Mouse (Mus musculus): ENCODE measurements around the gene Sncb. TPM values are rescaled to one million over a fixed set of nuclear protein-coding genes. Genes with fewer than 3 reads are reported as not detected.

Sncb gene
- total and polyA plus RNA-seq, 2 experiments from 2014 or later, result 111 to 222 TPM

DNA sequence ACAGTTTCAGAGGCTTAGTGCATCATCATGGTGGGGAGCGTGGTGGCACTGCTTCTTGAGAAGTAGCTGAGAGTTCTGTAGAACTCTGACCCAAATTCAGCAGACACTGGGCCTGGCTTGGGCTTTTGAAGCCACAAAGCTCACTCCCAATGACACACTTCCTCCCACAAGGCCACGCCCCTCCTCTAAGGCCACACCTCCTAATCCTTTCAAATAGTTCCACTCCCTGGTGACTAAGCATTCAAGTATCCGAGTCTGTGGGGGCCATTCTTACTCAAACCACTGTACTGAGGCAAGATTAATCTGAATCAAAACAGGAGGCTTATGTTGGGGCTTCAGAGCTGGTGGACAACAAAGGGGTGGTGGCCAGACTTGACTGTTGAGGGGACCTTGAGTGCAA, 55.5 kb downstream of the Sncb start:
- TF ChIP-seq CTCF (IDR thresholded peaks at IDR 0.05; ENCODE audit: low read depth), result no peak
- DNase-seq (ENCODE audit: low spot score), result no peak
- Histone ChIP-seq H3K4me1 (ENCODE audit: insufficient read depth, low read length) (no peaks in the 10 kb centered on the region), H3K4me3 (ENCODE audit: low read length) (no peak overlapping the region), H3K9me3 (ENCODE audit: low read length) (no peaks in the 10 kb centered on the region), H3K4me2 (ENCODE audit: low read depth, low read length) (no peak overlapping the region), H3K9ac (replicated peaks; ENCODE audit: low read length) (no peak overlapping the region), H3K27me3 (ENCODE audit: insufficient read depth, low read length) (no peaks in the 10 kb centered on the region), H3K36me3 (ENCODE audit: insufficient read depth, low read length) (no peaks in the 10 kb centered on the region), H3K27ac (no peak overlapping the region)
- no peak for ATAC-seq
- WGBS, result 80% methylated on average over 3 of the region's 3 CpGs

Other genes starting within 250 kb of the Sncb start
- gene 4833439L19Rik, start 201.2 kb downstream of the Sncb start, total RNA-seq (2014; rRNA removed), result 248 and 278 TPM in 2 replicates
- 221 and 231 TPM in 2 replicates for gene 4833439L19Rik, start 201.2 kb downstream of the Sncb start, polyA plus RNA-seq (2015; fragmentation: Nextera tagmentation; extraction: Ambion mirVana)
- 159 and 240 TPM in 2 replicates for gene Arl10, start 191.6 kb downstream of the Sncb start, total RNA-seq (2014; rRNA removed)
- 66.3 and 69.7 TPM in 2 replicates for gene Arl10, start 191.6 kb downstream of the Sncb start, polyA plus RNA-seq (2015; fragmentation: Nextera tagmentation; extraction: Ambion mirVana)
- gene Nop16, start 176.5 kb downstream of the Sncb start, total RNA-seq (2014; rRNA removed), result 19.7 and 24.5 TPM in 2 replicates
- 49.9 and 53.0 TPM in 2 replicates for gene Nop16, start 176.5 kb downstream of the Sncb start, polyA plus RNA-seq (2015; fragmentation: Nextera tagmentation; extraction: Ambion mirVana)
- 177 and 187 TPM in 2 replicates for gene Higd2a, start 176.4 kb downstream of the Sncb start, total RNA-seq (2014; rRNA removed)
- gene Higd2a, start 176.4 kb downstream of the Sncb start, polyA plus RNA-seq (2015; fragmentation: Nextera tagmentation; extraction: Ambion mirVana), result 355 and 362 TPM in 2 replicates
- 184 and 189 TPM in 2 replicates for gene Cltb, start 155.3 kb downstream of the Sncb start, total RNA-seq (2014; rRNA removed)
- 312 and 318 TPM in 2 replicates for gene Cltb, start 155.3 kb downstream of the Sncb start, polyA plus RNA-seq (2015; fragmentation: Nextera tagmentation; extraction: Ambion mirVana)
- gene Faf2, start 144.8 kb downstream of the Sncb start, total RNA-seq (2014; rRNA removed), result 39.5 and 41.9 TPM in 2 replicates
- 64.0 and 65.0 TPM in 2 replicates for gene Faf2, start 144.8 kb downstream of the Sncb start, polyA plus RNA-seq (2015; fragmentation: Nextera tagmentation; extraction: Ambion mirVana)
- 73.1 and 74.8 TPM in 2 replicates for gene Rnf44, start 72.7 kb downstream of the Sncb start, total RNA-seq (2014; rRNA removed)
- 48.8 and 60.1 TPM in 2 replicates for gene Rnf44, start 72.7 kb downstream of the Sncb start, polyA plus RNA-seq (2015; fragmentation: Nextera tagmentation; extraction: Ambion mirVana)
- 0.22 and 0.37 TPM in 2 replicates for gene Cdhr2, start 65.1 kb downstream of the Sncb start, total RNA-seq (2014; rRNA removed)
- 0.35 and 0.41 TPM in 2 replicates for gene Cdhr2, start 65.1 kb downstream of the Sncb start, polyA plus RNA-seq (2015; fragmentation: Nextera tagmentation; extraction: Ambion mirVana)
- gene Gprin1, start 16.7 kb downstream of the Sncb start, total RNA-seq (2014; rRNA removed), result 146 and 153 TPM in 2 replicates
- gene Gprin1, start 16.7 kb downstream of the Sncb start, polyA plus RNA-seq (2015; fragmentation: Nextera tagmentation; extraction: Ambion mirVana), result 18.3 and 19.9 TPM in 2 replicates
- gene Eif4e1b, start 17.4 kb upstream of the Sncb start, total RNA-seq (2014; rRNA removed), result not detected in 2 replicates
- not detected in 2 replicates for gene Eif4e1b, start 17.4 kb upstream of the Sncb start, polyA plus RNA-seq (2015; fragmentation: Nextera tagmentation; extraction: Ambion mirVana)
- 53.2 and 60.5 TPM in 2 replicates for gene Tspan17, start 22.8 kb upstream of the Sncb start, total RNA-seq (2014; rRNA removed)
- gene Tspan17, start 22.8 kb upstream of the Sncb start, polyA plus RNA-seq (2015; fragmentation: Nextera tagmentation; extraction: Ambion mirVana), result 143 and 153 TPM in 2 replicates
- gene Unc5a, start 182.8 kb upstream of the Sncb start, total RNA-seq (2014; rRNA removed), result 49.9 and 53.0 TPM in 2 replicates
- gene Unc5a, start 182.8 kb upstream of the Sncb start, polyA plus RNA-seq (2015; fragmentation: Nextera tagmentation; extraction: Ambion mirVana), result 10.5 and 11.7 TPM in 2 replicates

Data from hindbrain, postnatal 0 days (tissue).